Mouse (Mus musculus) erythroblast, embryonic 14.5 days (primary cell): ENCODE data around the gene Pwwp2b.

ENCODE experiments used
- GATA1 ChIP-seq: IDR thresholded peaks from 2 replicates; pipeline ENCODE4 v1.6.1; 2012; ENCODE audit warnings: low read length, inconsistent platforms, mixed read lengths
- TAL1 ChIP-seq: IDR thresholded peaks from 3 replicates; pipeline ENCODE4 v1.6.1; 2012; ENCODE audit warnings: low read length, inconsistent platforms, mixed read lengths

GRCm38 (mm10) chr7:139224725-139225124 lies 23.6 kb upstream of the Pwwp2b start:
- TF ChIP-seq GATA1 (no peak), TAL1 (no peak)
